Mouse (Mus musculus) erythroblast, embryonic 14.5 days (primary cell): ENCODE data around the gene Ociad1.

Source experiments
- GATA1 ChIP-seq: IDR thresholded peaks from 2 replicates; pipeline ENCODE4 v1.6.1; 2012; ENCODE audit warnings: low read length, inconsistent platforms, mixed read lengths
- TAL1 ChIP-seq: IDR thresholded peaks from 3 replicates; pipeline ENCODE4 v1.6.1; 2012; ENCODE audit warnings: low read length, inconsistent platforms, mixed read lengths

DNA sequence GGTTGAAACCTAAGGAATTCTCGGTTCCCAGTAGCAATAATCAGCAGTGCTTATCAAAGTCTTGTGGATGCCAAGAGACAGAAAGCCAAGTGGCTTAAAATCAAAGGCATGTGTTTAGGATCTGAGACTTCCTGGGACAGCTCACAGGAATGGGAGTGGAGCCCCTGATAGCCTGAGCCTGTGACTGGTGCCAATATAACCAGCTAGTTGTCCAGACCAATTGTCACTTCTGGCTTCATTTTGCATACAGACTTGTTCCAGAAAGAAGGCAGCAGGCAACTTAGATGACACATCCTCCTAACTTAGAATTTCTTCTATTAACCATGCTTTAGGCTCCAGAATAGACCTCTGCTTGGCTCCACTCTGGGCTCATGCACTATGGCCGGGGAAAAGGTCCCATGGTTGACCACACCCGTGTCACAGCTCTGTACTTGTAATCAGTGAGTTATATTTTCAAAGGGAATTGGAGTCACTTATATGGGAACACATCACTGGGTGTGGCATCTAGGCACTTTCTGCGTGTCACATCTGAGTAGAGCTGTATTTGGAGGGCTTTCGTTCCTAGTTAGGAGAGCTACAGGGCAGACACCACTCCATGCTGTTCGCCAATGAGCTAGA is 66.7 kb downstream of the Ociad1 start:
- TF ChIP-seq TAL1 (no peak), GATA1 (no peak)
